Mouse (Mus musculus): Measurements from ENCODE around the gene Asna1. TPM values are rescaled to one million over a fixed set of nuclear protein-coding genes. Genes with fewer than 3 reads are reported as not detected.

The Asna1 gene
- polyA plus RNA-seq, 1 experiment, result 18.6 TPM

DNA sequence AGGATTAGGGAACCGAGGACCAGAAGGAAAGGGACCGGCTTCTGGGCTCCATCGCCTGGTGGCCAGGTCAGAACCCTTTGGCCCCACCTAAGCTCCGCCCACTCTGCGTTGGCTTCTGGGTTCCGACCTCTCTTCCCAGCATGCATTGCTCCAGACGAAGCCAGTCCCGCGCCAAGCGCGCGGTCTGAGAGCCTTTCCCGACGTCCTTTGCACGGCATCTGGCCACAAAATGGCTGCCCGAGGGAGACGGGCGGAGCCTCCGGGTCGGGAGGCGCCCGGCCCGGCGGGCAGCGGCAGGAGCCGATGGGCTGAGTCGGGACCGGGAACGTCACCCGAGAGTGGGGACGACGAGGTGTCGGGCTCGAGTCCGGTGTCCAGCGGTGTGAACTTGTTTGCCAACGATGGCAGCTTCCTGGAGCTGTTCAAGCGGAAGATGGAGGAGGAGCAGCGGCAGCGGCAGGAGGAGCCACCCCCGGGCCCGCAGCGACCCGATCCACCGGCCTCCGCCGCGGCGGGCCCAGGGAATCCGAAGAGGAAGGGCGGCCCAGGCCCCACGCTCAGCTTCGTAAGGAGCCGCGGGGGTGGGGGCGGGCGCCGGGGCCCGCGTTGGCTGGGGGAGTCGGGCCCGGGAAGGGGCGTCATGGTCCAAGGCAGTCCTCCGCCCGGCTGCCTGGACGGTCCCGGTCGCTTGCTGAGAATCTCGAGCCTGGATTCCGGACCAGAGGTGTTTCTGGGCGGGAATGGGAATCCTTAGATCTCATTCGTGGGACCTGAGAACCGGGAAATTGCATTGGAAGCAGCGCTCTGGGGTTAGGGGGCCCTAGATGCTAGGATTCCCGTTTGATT, 1.8 kb upstream of the Asna1 start, which contains the start of gene Trir:
Gene Trir, plus strand, starts transcription at position 154 of the 846 bp plus-strand sequence.
- no peaks in the 10 kb centered on the region for H3K27me3 ChIP-seq (ENCODE audit: control insufficient read depth)
- peak within 1 kb of the TSS; percentile 99 for H3K4me3 ChIP-seq (replicated peaks)
- H3K36me3 ChIP-seq (ENCODE audit: control insufficient read depth), result peaks cover 61% of the 10 kb centered on the region
- peaks cover 61% of the 10 kb centered on the region for H3K4me1 ChIP-seq (ENCODE audit: control insufficient read depth)
- TF ChIP-seq GATA1 (IDR thresholded peaks at IDR 0.05; ENCODE audit: low read length) (no peak), TAL1 (IDR thresholded peaks at IDR 0.05; ENCODE audit: low read length) (no peak)
- H3K9me3 ChIP-seq (ENCODE audit: control insufficient read depth, low read length), result no peaks in the 10 kb centered on the region

DNA sequence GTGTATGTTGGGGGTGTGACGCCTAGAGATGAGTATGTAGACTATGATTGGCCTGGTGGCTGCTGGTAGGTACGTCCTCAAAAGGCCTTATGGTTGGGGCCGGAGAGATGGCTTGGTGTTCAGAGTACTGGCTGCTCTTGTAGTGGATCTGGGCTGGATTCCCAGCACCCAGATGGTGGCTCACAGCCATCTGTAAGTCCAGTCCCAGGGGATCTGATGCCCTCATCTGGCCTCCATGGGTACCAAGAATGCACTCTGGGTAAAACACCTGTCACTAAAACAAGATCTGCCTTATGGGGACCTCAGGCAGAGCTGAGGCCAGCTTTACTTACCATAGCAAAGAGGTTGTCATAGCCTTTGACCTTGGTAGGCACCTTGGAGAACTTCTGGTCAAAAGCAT, 1.2 kb downstream of the Asna1 start:
- no peak for TF ChIP-seq TAL1 (IDR thresholded peaks at IDR 0.05; ENCODE audit: low read length)
- no peak for TF ChIP-seq GATA1 (IDR thresholded peaks at IDR 0.05; ENCODE audit: low read length)
- Histone ChIP-seq H3K4me1 (ENCODE audit: control insufficient read depth) (peaks cover 44% of the 10 kb centered on the region), H3K9me3 (ENCODE audit: control insufficient read depth, low read length) (no peaks in the 10 kb centered on the region), H3K36me3 (ENCODE audit: control insufficient read depth) (peaks cover 61% of the 10 kb centered on the region), H3K4me3 (replicated peaks) (peak overlapping the region; percentile 99), H3K27me3 (ENCODE audit: control insufficient read depth) (no peaks in the 10 kb centered on the region)

- peaks cover 33% of the 10 kb centered on the region for H3K4me1 ChIP-seq (ENCODE audit: control insufficient read depth)
- H3K4me3 ChIP-seq (replicated peaks), result no peak overlapping the region
- no peaks in the 10 kb centered on the region for H3K27me3 ChIP-seq (ENCODE audit: control insufficient read depth)
- no peaks in the 10 kb centered on the region for H3K9me3 ChIP-seq (ENCODE audit: control insufficient read depth, low read length)
- peaks cover 71% of the 10 kb centered on the region for H3K36me3 ChIP-seq (ENCODE audit: control insufficient read depth)
- no peak for TF ChIP-seq GATA1 (IDR thresholded peaks at IDR 0.05; ENCODE audit: low read length)
- no peak for TF ChIP-seq TAL1 (IDR thresholded peaks at IDR 0.05; ENCODE audit: low read length)
These were observed 3.5 kb downstream of the Asna1 start for GRCm38 (mm10) chr8:85021514-85022055.

DNA sequence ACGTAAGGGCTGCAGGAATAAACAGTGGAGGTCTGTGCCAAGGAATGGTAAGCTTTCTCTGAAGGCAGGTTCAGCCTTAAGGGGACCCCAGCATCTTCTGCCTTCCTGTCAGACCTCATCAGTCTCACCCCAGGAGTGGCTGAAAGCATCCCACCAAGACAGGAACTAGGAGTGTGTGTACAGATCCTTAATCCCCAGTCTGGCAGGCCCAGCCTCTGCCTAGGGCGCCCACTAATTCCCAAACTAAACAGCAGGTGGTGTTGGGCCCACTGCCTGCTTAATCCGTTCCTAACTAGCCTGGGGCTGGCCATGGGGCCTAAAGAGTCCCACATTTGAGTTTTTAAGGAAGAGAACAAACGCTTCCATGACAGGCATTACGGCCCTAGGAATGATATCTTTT, 7.9 kb downstream of the Asna1 start:
- TF ChIP-seq TAL1 (IDR thresholded peaks at IDR 0.05; ENCODE audit: low read length) (no peak), GATA1 (IDR thresholded peaks at IDR 0.05; ENCODE audit: low read length) (no peak)
- no peak overlapping the region for H3K4me3 ChIP-seq (replicated peaks)
- peaks cover 53% of the 10 kb centered on the region for H3K36me3 ChIP-seq (ENCODE audit: control insufficient read depth)
- peaks cover 12% of the 10 kb centered on the region for H3K4me1 ChIP-seq (ENCODE audit: control insufficient read depth)
- H3K27me3 ChIP-seq (ENCODE audit: control insufficient read depth), result peaks cover 26% of the 10 kb centered on the region
- no peaks in the 10 kb centered on the region for H3K9me3 ChIP-seq (ENCODE audit: control insufficient read depth, low read length)

GRCm38 (mm10) chr8:85016724-85017123, 8.4 kb downstream of the Asna1 start:
- H3K36me3 ChIP-seq (ENCODE audit: control insufficient read depth), result peaks cover 48% of the 10 kb centered on the region
- TF ChIP-seq GATA1 (IDR thresholded peaks at IDR 0.05; ENCODE audit: low read length), result no peak
- TF ChIP-seq TAL1 (IDR thresholded peaks at IDR 0.05; ENCODE audit: low read length), result no peak
- no peaks in the 10 kb centered on the region for H3K9me3 ChIP-seq (ENCODE audit: control insufficient read depth, low read length)

GRCm38 (mm10) chr8:85014431-85014830, 10.7 kb downstream of the Asna1 start, which contains the start of gene Best2:
Best2 (minus strand) TSS chr8:85014531.
- Histone ChIP-seq H3K9me3 (ENCODE audit: control insufficient read depth, low read length) (no peaks in the 10 kb centered on the region), H3K4me1 (ENCODE audit: control insufficient read depth) (peaks cover 10% of the 10 kb centered on the region), H3K4me3 (replicated peaks) (no peak within 1 kb of the TSS), H3K36me3 (ENCODE audit: control insufficient read depth) (peaks cover 26% of the 10 kb centered on the region), H3K27me3 (ENCODE audit: control insufficient read depth) (peaks cover 45% of the 10 kb centered on the region)
- no peak for TF ChIP-seq GATA1 (IDR thresholded peaks at IDR 0.05; ENCODE audit: low read length)
- no peak for TF ChIP-seq TAL1 (IDR thresholded peaks at IDR 0.05; ENCODE audit: low read length)

More at GRCm38 (mm10) chr8:85016724-85017123, 8.4 kb downstream of the Asna1 start:
- H3K27me3 ChIP-seq (ENCODE audit: control insufficient read depth), result peaks cover 28% of the 10 kb centered on the region
- no peak overlapping the region for H3K4me3 ChIP-seq (replicated peaks)
- peaks cover 12% of the 10 kb centered on the region for H3K4me1 ChIP-seq (ENCODE audit: control insufficient read depth)

GRCm38 (mm10) chr8:85013230-85013840, 11.7 kb downstream of the Asna1 start:
- no peak for TF ChIP-seq TAL1 (IDR thresholded peaks at IDR 0.05; ENCODE audit: low read length)
- TF ChIP-seq GATA1 (IDR thresholded peaks at IDR 0.05; ENCODE audit: low read length), result no peak
- Histone ChIP-seq H3K4me3 (replicated peaks) (no peak overlapping the region), H3K4me1 (ENCODE audit: control insufficient read depth) (peaks cover 8% of the 10 kb centered on the region), H3K9me3 (ENCODE audit: control insufficient read depth, low read length) (no peaks in the 10 kb centered on the region), H3K27me3 (ENCODE audit: control insufficient read depth) (peaks cover 54% of the 10 kb centered on the region), H3K36me3 (ENCODE audit: control insufficient read depth) (peaks cover 15% of the 10 kb centered on the region)

GRCm38 (mm10) chr8:85011242-85011641, 13.8 kb downstream of the Asna1 start:
- Histone ChIP-seq H3K4me1 (ENCODE audit: control insufficient read depth) (peaks cover 13% of the 10 kb centered on the region), H3K27me3 (ENCODE audit: control insufficient read depth) (peaks cover 62% of the 10 kb centered on the region), H3K9me3 (ENCODE audit: control insufficient read depth, low read length) (no peaks in the 10 kb centered on the region), H3K4me3 (replicated peaks) (no peak overlapping the region), H3K36me3 (ENCODE audit: control insufficient read depth) (no peaks in the 10 kb centered on the region)
- TF ChIP-seq TAL1 (IDR thresholded peaks at IDR 0.05; ENCODE audit: low read length), result no peak
- TF ChIP-seq GATA1 (IDR thresholded peaks at IDR 0.05; ENCODE audit: low read length), result no peak

DNA sequence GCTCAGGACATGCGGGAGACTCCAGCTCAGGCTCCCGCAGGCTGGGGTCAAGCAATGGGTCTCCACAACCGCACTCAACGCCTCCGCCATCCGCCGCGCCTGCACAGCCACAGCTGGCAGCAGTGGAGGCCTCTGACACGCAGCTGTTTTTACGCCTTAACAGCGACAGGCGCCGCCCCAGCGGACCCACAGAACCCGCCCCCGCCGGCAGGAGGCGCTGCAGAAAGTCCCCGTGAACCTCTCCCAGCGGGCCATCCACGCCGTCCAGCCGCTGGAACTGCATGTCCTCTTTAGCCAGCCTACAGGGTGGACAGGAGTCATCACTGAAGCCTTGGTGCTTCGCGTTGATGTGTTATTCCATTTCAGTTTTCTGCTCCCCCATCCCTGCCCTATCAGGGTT, 17.4 kb downstream of the Asna1 start:
- TF ChIP-seq TAL1 (IDR thresholded peaks at IDR 0.05; ENCODE audit: low read length), result no peak
- TF ChIP-seq GATA1 (IDR thresholded peaks at IDR 0.05; ENCODE audit: low read length), result no peak
- H3K27me3 ChIP-seq (ENCODE audit: control insufficient read depth), result peaks cover 40% of the 10 kb centered on the region
- H3K9me3 ChIP-seq (ENCODE audit: control insufficient read depth, low read length), result no peaks in the 10 kb centered on the region
- peaks cover 2% of the 10 kb centered on the region; the same call in 1 of the 2 replicates for H3K36me3 ChIP-seq (ENCODE audit: control insufficient read depth)
- H3K4me3 ChIP-seq (replicated peaks), result no peak overlapping the region
- peaks cover 6% of the 10 kb centered on the region for H3K4me1 ChIP-seq (ENCODE audit: control insufficient read depth)
